Mouse (Mus musculus) forelimb bud, embryonic 11.5 days (tissue): Measurements from ENCODE around the gene Rad54l2.
A peak's percentile ranks its signal among the peaks of the same experiment; 100 is the strongest.

Experiments
- DNase-seq: peaks from one replicate; pipeline ENCODE4 v3.0.0-alpha.2; 2012; ENCODE audit warnings: low read depth, low spot score

Gene Rad54l2

GRCm38 (mm10) chr9:106752135-106752534, 36.9 kb downstream of the Rad54l2 start:
- no peak for DNase-seq

- no peak for DNase-seq
Observed at GRCm38 (mm10) chr9:106739962-106740361, 49.0 kb downstream of the Rad54l2 start.

GRCm38 (mm10) chr9:106739056-106739455, 49.9 kb downstream of the Rad54l2 start:
- no peak for DNase-seq

- DNase-seq, result no peak
Observed at GRCm38 (mm10) chr9:106738199-106738985, 50.6 kb downstream of the Rad54l2 start.

- no peak for DNase-seq
Observed at GRCm38 (mm10) chr9:106733690-106734089, 55.3 kb downstream of the Rad54l2 start.

- no peak for DNase-seq
Observed at GRCm38 (mm10) chr9:106729416-106729815, 59.6 kb downstream of the Rad54l2 start.

GRCm38 (mm10) chr9:106726891-106727290, 62.1 kb downstream of the Rad54l2 start:
- no peak for DNase-seq

GRCm38 (mm10) chr9:106725435-106725834, 63.6 kb downstream of the Rad54l2 start:
- no peak for DNase-seq

- no peak for DNase-seq
Observed at GRCm38 (mm10) chr9:106724864-106725263, 64.1 kb downstream of the Rad54l2 start.

- DNase-seq, result no peak
Observed at GRCm38 (mm10) chr9:106716729-106717128, 72.3 kb downstream of the Rad54l2 start.

GRCm38 (mm10) chr9:106716232-106716631, 72.8 kb downstream of the Rad54l2 start:
- no peak for DNase-seq

- no peak for DNase-seq
Observed at GRCm38 (mm10) chr9:106712470-106712869, 76.5 kb downstream of the Rad54l2 start.

GRCm38 (mm10) chr9:106692973-106693481, 96.0 kb downstream of the Rad54l2 start:
- no peak for DNase-seq

GRCm38 (mm10) chr9:106688834-106689233, 100.2 kb downstream of the Rad54l2 start:
- DNase-seq, result no peak

- peak; percentile 90 for DNase-seq
Observed at GRCm38 (mm10) chr9:106686983-106687650, 101.9 kb downstream of the Rad54l2 start.

- peak; percentile 70 for DNase-seq
Observed at GRCm38 (mm10) chr9:106685249-106686101, 103.5 kb downstream of the Rad54l2 start, which contains the start of gene Tex264. Gene Tex264 (minus strand): TSS chr9:106685927.

GRCm38 (mm10) chr9:106684918-106685248, 104.1 kb downstream of the Rad54l2 start:
- no peak for DNase-seq

GRCm38 (mm10) chr9:106684093-106684872, 104.7 kb downstream of the Rad54l2 start:
- no peak for DNase-seq

GRCm38 (mm10) chr9:106681026-106681425, 108.0 kb downstream of the Rad54l2 start:
- DNase-seq, result no peak

- DNase-seq, result no peak
Observed at GRCm38 (mm10) chr9:106678242-106678641, 110.8 kb downstream of the Rad54l2 start.

- no peak for DNase-seq
Observed at GRCm38 (mm10) chr9:106677702-106678101, 111.3 kb downstream of the Rad54l2 start.
